Mouse (Mus musculus) urinary bladder, postnatal 36 days (tissue): ENCODE results near the gene Il1rl1.

Source experiments
- DNase-seq, 2 experiments: peaks; one replicate each; pipeline ENCODE4 v3.0.0; 2022; ENCODE audit warnings: low spot score in 2 of 2, mixed read lengths in 1 of 2

Il1rl1 gene

GRCm38 (mm10) chr1:40428910-40429675 is at the start of gene Il1rl1:
Gene Il1rl1, plus strand, starts transcription at chr1:40429570.
- DNase-seq, result no peak

GRCm38 (mm10) chr1:40380111-40380510 is 49.3 kb upstream of the Il1rl1 start:
- peak; percentile 65 to 70 for DNase-seq

- no peak for DNase-seq
Measured at GRCm38 (mm10) chr1:40380990-40381389, 48.4 kb upstream of the Il1rl1 start.

GRCm38 (mm10) chr1:40382841-40383240 is 46.5 kb upstream of the Il1rl1 start:
- no peak for DNase-seq

GRCm38 (mm10) chr1:40384931-40385545 is 44.3 kb upstream of the Il1rl1 start:
- no peak for DNase-seq

GRCm38 (mm10) chr1:40391374-40391773 is 38.0 kb upstream of the Il1rl1 start:
- no peak for DNase-seq

- DNase-seq, result no peak
Measured at GRCm38 (mm10) chr1:40392535-40392934, 36.8 kb upstream of the Il1rl1 start.

- no peak for DNase-seq
Measured at GRCm38 (mm10) chr1:40393214-40393613, 36.2 kb upstream of the Il1rl1 start.

- no peak for DNase-seq
Measured at GRCm38 (mm10) chr1:40399639-40400038, 29.7 kb upstream of the Il1rl1 start.

GRCm38 (mm10) chr1:40404682-40405081 is 24.7 kb upstream of the Il1rl1 start:
- DNase-seq, result no peak

- no peak for DNase-seq
Measured at GRCm38 (mm10) chr1:40409882-40410281, 19.5 kb upstream of the Il1rl1 start.

GRCm38 (mm10) chr1:40413039-40413438 is 16.3 kb upstream of the Il1rl1 start:
- DNase-seq, result no peak

- DNase-seq, result no peak
Measured at GRCm38 (mm10) chr1:40414276-40414675, 15.1 kb upstream of the Il1rl1 start.

GRCm38 (mm10) chr1:40414863-40415656 is 14.3 kb upstream of the Il1rl1 start:
- no peak for DNase-seq

- DNase-seq, result no peak
Measured at GRCm38 (mm10) chr1:40417034-40417433, 12.3 kb upstream of the Il1rl1 start.

- DNase-seq, result peak in 1 of 2 experiments; percentile 12
Measured at GRCm38 (mm10) chr1:40418512-40418911, 10.9 kb upstream of the Il1rl1 start.

- no peak for DNase-seq
Measured at GRCm38 (mm10) chr1:40423892-40424291, 5.5 kb upstream of the Il1rl1 start.

GRCm38 (mm10) chr1:40427270-40427669 is 2.1 kb upstream of the Il1rl1 start:
- DNase-seq, result no peak

- DNase-seq, result no peak
Measured at GRCm38 (mm10) chr1:40427901-40428300, 1.5 kb upstream of the Il1rl1 start.

GRCm38 (mm10) chr1:40430143-40430834 is 919 bp downstream of the Il1rl1 start:
- no peak for DNase-seq

GRCm38 (mm10) chr1:40432169-40432568 is 2.8 kb downstream of the Il1rl1 start:
- no peak for DNase-seq

- no peak for DNase-seq
Measured at GRCm38 (mm10) chr1:40435936-40436335, 6.6 kb downstream of the Il1rl1 start.
